Mouse (Mus musculus): Measurements from ENCODE around the gene Metap1d. TPM values are rescaled to one million over a fixed set of nuclear protein-coding genes. Genes with fewer than 3 reads are reported as not detected.

Gene Metap1d
- polyA plus RNA-seq, 1 experiment from 2014 or later, result 43.1 TPM

DNA sequence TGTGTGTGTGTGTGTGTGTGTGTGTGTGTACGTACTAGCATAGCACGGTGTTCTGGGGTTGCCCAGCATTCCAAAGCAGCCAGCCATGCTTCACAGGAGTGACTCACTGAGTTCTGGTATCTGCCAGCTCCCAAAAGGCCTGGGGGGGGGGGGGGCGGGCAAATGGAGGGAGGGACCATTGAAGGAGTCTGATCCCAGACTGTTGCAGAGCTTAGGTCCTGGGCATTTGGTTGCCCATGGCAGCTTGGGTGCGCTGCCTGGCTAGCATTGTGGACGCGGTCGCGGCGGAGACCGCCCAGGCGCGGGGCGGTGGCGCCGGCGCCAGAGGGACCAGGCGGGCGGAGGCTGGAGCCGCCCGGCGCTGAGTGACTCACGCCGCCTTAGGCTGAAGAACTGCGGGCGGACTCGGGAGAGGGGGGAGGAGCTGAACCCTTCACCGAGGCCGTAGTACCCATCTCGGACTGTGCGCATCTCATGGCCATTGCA is 89.8 kb downstream of the Metap1d start:
- Histone ChIP-seq H3K9me3 (ENCODE audit: control insufficient read depth, low read length) (no peaks in the 10 kb centered on the region), H3K36me3 (ENCODE audit: control insufficient read depth, insufficient read depth, low read length) (no peaks in the 10 kb centered on the region), H3K4me2 (ENCODE audit: low read length) (peak overlapping the region; percentile 53), H3K27ac (replicated peaks in 1 of 2; ENCODE audit: control insufficient read depth in 1 of 2, insufficient read depth in 1 of 2, low read depth in 2 of 2, low read length in 2 of 2) (no peak overlapping the region), H3K4me3 (ENCODE audit: control insufficient read depth in 1 of 2, insufficient read depth in 1 of 2, low read depth in 1 of 2, low read length in 2 of 2) (peak overlapping the region; percentile 0 to 13; a peak in 3 of 4 replicates), H3K4me1 (ENCODE audit: control insufficient read depth in 2 of 2, insufficient read depth in 2 of 2, low read length in 2 of 2) (peaks cover 7 to 31% of the 10 kb centered on the region in 2 experiments), H3K9ac (ENCODE audit: low read length) (no peak overlapping the region), H3K27me3 (ENCODE audit: control insufficient read depth, insufficient read depth, low read length) (peaks cover 93% of the 10 kb centered on the region)
- WGBS, result 1% methylated on average over 24 of the region's 30 CpGs
- peak; percentile 37; the same call in 1 of the 2 replicates for ATAC-seq (ENCODE audit: insufficient number of reproducible peaks, insufficient read depth, low FRiP score, low read depth)

GRCm38 (mm10) chr2:71543531-71543930 is 90.5 kb downstream of the Metap1d start:
- WGBS, result 4% methylated on average over 9 of the region's 9 CpGs
- no peaks in the 10 kb centered on the region for H3K36me3 ChIP-seq (ENCODE audit: control insufficient read depth, insufficient read depth, low read length)
- H3K4me2 ChIP-seq (ENCODE audit: low read length), result no peak overlapping the region
- H3K27me3 ChIP-seq (ENCODE audit: control insufficient read depth, insufficient read depth, low read length), result peaks cover 93% of the 10 kb centered on the region
- no peak for ATAC-seq (ENCODE audit: insufficient number of reproducible peaks, insufficient read depth, low FRiP score, low read depth)
- no peaks in the 10 kb centered on the region for H3K9me3 ChIP-seq (ENCODE audit: control insufficient read depth, low read length)
- no peak overlapping the region for H3K27ac ChIP-seq (replicated peaks in 1 of 2; ENCODE audit: control insufficient read depth in 1 of 2, insufficient read depth in 1 of 2, low read depth in 2 of 2, low read length in 2 of 2)
- no peak overlapping the region for H3K4me3 ChIP-seq (ENCODE audit: control insufficient read depth in 1 of 2, insufficient read depth in 1 of 2, low read depth in 1 of 2, low read length in 2 of 2)
- H3K9ac ChIP-seq (ENCODE audit: low read length), result no peak overlapping the region
- H3K4me1 ChIP-seq (ENCODE audit: control insufficient read depth in 2 of 2, insufficient read depth in 2 of 2, low read length in 2 of 2), result peaks cover 7 to 31% of the 10 kb centered on the region in 2 experiments

DNA sequence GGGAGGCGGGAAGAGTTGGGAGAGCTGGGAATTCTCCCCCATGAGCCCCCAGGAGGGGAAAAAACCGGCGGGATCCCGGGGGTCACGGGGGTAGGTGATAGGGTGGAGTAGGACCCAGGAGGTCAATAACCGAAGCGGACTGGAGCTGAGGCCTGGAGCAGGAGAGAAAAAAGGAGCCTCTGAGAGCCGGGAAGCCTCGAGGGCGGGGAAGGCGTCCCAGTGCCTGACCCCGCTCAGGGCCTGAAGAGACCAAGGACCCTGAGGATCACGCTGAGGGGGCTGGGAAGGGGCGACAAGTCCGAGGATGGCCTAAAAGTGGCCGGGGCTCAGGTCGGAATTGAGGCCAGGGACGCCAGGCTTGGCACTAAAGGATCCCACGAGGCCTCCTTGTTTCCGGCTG is 90.9 kb downstream of the Metap1d start:
- WGBS, result 4% methylated on average over 20 of the region's 20 CpGs
- H3K36me3 ChIP-seq (ENCODE audit: control insufficient read depth, insufficient read depth, low read length), result no peaks in the 10 kb centered on the region
- no peak overlapping the region for H3K9ac ChIP-seq (ENCODE audit: low read length)
- H3K9me3 ChIP-seq (ENCODE audit: control insufficient read depth, low read length), result no peaks in the 10 kb centered on the region
- H3K27me3 ChIP-seq (ENCODE audit: control insufficient read depth, insufficient read depth, low read length), result peaks cover 93% of the 10 kb centered on the region
- ATAC-seq (ENCODE audit: insufficient number of reproducible peaks, insufficient read depth, low FRiP score, low read depth), result no peak
- peaks cover 7 to 31% of the 10 kb centered on the region in 2 experiments for H3K4me1 ChIP-seq (ENCODE audit: control insufficient read depth in 2 of 2, insufficient read depth in 2 of 2, low read length in 2 of 2)
- H3K27ac ChIP-seq (replicated peaks in 1 of 2; ENCODE audit: control insufficient read depth in 1 of 2, insufficient read depth in 1 of 2, low read depth in 2 of 2, low read length in 2 of 2), result no peak overlapping the region
- H3K4me2 ChIP-seq (ENCODE audit: low read length), result peak overlapping the region; percentile 12; the same call in 1 of the 2 replicates
- H3K4me3 ChIP-seq (ENCODE audit: control insufficient read depth in 1 of 2, insufficient read depth in 1 of 2, low read depth in 1 of 2, low read length in 2 of 2), result peak overlapping the region in 1 of 2 experiments; percentile 7; a peak in 1 of 4 replicates

DNA sequence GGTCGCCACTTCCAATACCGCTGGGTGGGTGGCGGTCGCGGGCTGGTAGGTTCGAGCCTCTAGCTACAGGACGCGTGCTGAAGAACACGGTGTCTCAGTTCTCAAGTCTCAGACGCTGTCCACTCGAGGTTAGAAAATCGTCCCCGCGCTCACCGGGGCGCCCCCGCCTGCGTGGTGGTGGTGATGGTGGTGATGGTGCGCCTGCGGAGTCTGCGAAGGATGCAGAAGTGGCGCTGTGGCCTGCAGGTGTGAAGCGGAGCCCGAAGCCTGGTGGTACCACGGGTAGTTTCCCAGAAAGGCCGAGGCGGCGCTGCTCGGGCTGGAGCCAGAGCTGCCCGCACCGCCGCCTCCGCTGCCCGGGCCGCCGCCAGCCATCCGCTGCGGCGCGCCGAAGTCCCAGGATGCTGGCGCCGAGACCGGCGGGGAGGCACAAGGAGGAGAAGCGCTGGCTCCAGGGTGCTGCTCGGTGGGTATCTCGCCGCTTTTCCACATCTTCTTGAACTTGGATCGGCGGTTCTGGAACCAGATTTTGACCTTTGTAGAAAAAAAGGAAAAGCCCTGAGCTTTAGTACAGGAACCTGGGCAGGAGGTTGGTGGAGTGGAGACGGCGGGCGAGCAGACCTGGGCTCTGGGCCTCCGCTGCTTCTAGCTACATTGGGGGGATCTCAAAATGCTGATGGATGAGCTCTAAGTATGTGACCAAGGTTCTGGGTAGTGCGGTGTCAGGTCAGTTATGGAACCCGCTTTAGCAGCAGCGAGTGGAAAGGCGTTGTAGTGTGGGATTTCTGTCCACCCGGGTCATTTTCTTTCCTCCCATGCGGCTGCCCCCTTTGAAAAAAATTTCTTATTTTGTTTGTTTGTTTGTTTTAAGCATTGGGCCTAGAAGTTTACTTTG is 91.6 kb downstream of the Metap1d start:
- peak overlapping the region; percentile 81 for H3K4me2 ChIP-seq (ENCODE audit: low read length)
- no peak overlapping the region for H3K9ac ChIP-seq (ENCODE audit: low read length)

GRCm38 (mm10) chr2:71545401-71545881 is 92.4 kb downstream of the Metap1d start:
- no peaks in the 10 kb centered on the region for H3K36me3 ChIP-seq (ENCODE audit: control insufficient read depth, insufficient read depth, low read length)
- ATAC-seq (ENCODE audit: insufficient number of reproducible peaks, insufficient read depth, low FRiP score, low read depth), result no peak
- H3K4me3 ChIP-seq (ENCODE audit: control insufficient read depth in 1 of 2, insufficient read depth in 1 of 2, low read depth in 1 of 2, low read length in 2 of 2), result peak overlapping the region; percentile 43 to 46
- 2% methylated on average over 32 of the region's 32 CpGs for WGBS
- no peaks in the 10 kb centered on the region for H3K9me3 ChIP-seq (ENCODE audit: control insufficient read depth, low read length)
- no peak overlapping the region for H3K27ac ChIP-seq (replicated peaks in 1 of 2; ENCODE audit: control insufficient read depth in 1 of 2, insufficient read depth in 1 of 2, low read depth in 2 of 2, low read length in 2 of 2)
- no peak overlapping the region for H3K9ac ChIP-seq (ENCODE audit: low read length)
- H3K4me2 ChIP-seq (ENCODE audit: low read length), result peak overlapping the region; percentile 81
- peaks cover 7 to 31% of the 10 kb centered on the region in 2 experiments for H3K4me1 ChIP-seq (ENCODE audit: control insufficient read depth in 2 of 2, insufficient read depth in 2 of 2, low read length in 2 of 2)
- peaks cover 94% of the 10 kb centered on the region for H3K27me3 ChIP-seq (ENCODE audit: control insufficient read depth, insufficient read depth, low read length)

More for the DNA sequence above, 91.6 kb downstream of the Metap1d start:
- H3K27me3 ChIP-seq (ENCODE audit: control insufficient read depth, insufficient read depth, low read length), result peaks cover 93% of the 10 kb centered on the region
- WGBS, result 2% methylated on average over 61 of the region's 61 CpGs
- peaks cover 7 to 31% of the 10 kb centered on the region in 2 experiments for H3K4me1 ChIP-seq (ENCODE audit: control insufficient read depth in 2 of 2, insufficient read depth in 2 of 2, low read length in 2 of 2)
- no peaks in the 10 kb centered on the region for H3K36me3 ChIP-seq (ENCODE audit: control insufficient read depth, insufficient read depth, low read length)
- no peak for ATAC-seq (ENCODE audit: insufficient number of reproducible peaks, insufficient read depth, low FRiP score, low read depth)
- no peak overlapping the region for H3K27ac ChIP-seq (replicated peaks in 1 of 2; ENCODE audit: control insufficient read depth in 1 of 2, insufficient read depth in 1 of 2, low read depth in 2 of 2, low read length in 2 of 2)
- no peaks in the 10 kb centered on the region for H3K9me3 ChIP-seq (ENCODE audit: control insufficient read depth, low read length)
- H3K4me3 ChIP-seq (ENCODE audit: control insufficient read depth in 1 of 2, insufficient read depth in 1 of 2, low read depth in 1 of 2, low read length in 2 of 2), result peak overlapping the region in 1 of 2 experiments; percentile 7; a peak in 1 of 4 replicates

DNA sequence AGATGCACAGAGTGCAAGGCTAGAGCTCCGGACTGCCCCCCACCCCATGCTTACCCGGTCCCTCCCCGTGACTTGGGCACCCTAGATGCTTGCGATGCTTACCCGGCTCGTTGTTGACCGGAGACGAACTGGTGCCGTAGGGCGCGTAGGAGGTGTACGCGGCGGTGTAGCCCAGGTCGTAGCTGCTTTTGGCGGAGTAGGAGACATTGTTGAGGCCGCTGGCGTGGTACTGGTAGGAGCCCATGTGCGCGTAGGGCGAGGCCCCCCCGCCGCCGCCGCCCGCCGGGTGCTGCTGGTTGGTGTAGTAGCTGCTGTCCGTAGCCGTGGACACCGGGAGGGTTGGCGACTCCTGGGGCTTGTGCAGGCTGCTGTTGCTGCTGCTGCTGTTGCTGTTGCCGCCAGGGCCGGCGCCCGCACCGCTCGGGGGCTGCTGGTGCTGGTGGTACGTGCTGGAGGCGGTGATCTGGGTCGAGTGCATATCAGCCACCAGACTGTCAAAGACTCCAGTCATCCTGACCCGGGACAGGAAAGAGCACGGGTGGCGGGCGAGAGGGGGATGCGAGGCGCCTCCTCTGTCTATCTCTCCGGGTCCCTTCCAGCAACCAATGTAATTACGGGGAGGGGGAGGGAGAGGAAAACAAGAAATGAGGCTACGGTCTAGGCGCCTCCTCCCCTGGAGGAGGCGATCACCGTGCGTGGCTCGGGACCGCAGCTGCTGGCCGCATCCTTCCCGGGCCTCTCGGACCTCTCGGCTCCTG is 93.0 kb downstream of the Metap1d start:
- no peaks in the 10 kb centered on the region for H3K9me3 ChIP-seq (ENCODE audit: control insufficient read depth, low read length)
- peaks cover 7 to 25% of the 10 kb centered on the region in 2 experiments for H3K4me1 ChIP-seq (ENCODE audit: control insufficient read depth in 2 of 2, insufficient read depth in 2 of 2, low read length in 2 of 2)
- H3K27me3 ChIP-seq (ENCODE audit: control insufficient read depth, insufficient read depth, low read length), result peaks cover 93% of the 10 kb centered on the region
- 0 out of 2 replicates have a peak overlapping the region, but pooled peaks have one; percentile 12 for H3K9ac ChIP-seq (ENCODE audit: low read length)
- no peak for ATAC-seq (ENCODE audit: insufficient number of reproducible peaks, insufficient read depth, low FRiP score, low read depth)
- H3K36me3 ChIP-seq (ENCODE audit: control insufficient read depth, insufficient read depth, low read length), result no peaks in the 10 kb centered on the region
- H3K27ac ChIP-seq (replicated peaks in 1 of 2; ENCODE audit: control insufficient read depth in 1 of 2, insufficient read depth in 1 of 2, low read depth in 2 of 2, low read length in 2 of 2), result no peak overlapping the region
- peak overlapping the region; percentile 43 to 46 for H3K4me3 ChIP-seq (ENCODE audit: control insufficient read depth in 1 of 2, insufficient read depth in 1 of 2, low read depth in 1 of 2, low read length in 2 of 2)
- H3K4me2 ChIP-seq (ENCODE audit: low read length), result peak overlapping the region; percentile 81
- WGBS, result 1% methylated on average over 59 of the region's 59 CpGs

DNA sequence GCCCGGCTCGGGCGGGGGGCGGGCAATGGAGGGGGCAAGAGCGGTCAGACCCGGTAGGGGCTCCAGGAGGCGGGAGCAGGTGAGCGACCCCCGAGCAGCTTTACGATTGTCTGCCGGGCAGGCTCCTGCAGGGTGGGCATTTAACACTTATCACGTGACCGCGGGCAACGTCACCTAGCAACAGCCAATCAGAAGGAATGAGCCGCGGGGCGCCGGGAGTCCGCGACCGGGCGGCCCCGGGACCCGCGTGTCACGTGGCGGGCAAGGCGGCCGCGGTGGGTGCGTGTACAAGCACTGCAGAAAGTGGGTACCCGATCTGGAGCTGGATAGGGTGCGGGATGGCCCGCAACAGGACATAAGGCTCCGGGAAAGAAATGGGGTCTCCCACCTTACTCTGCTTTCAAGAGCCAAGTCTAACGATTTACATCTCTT is 93.6 kb downstream of the Metap1d start, which contains the start of gene Dlx2:
Dlx2 (minus strand) TSS at position 115 of the 432 bp plus-strand sequence.
- peak within 1 kb of the TSS; percentile 81 for H3K4me2 ChIP-seq (ENCODE audit: low read length)
- H3K4me1 ChIP-seq (ENCODE audit: control insufficient read depth in 2 of 2, insufficient read depth in 2 of 2, low read length in 2 of 2), result peaks cover 9 to 21% of the 10 kb centered on the region in 2 experiments
- no peak for ATAC-seq (ENCODE audit: insufficient number of reproducible peaks, insufficient read depth, low FRiP score, low read depth)
- no peaks in the 10 kb centered on the region for H3K36me3 ChIP-seq (ENCODE audit: control insufficient read depth, insufficient read depth, low read length)
- H3K9ac ChIP-seq (ENCODE audit: low read length), result 0 out of 2 replicates have a peak within 1 kb of the TSS, but pooled peaks have one; percentile 12
- 1% methylated on average over 37 of the region's 37 CpGs for WGBS
- H3K4me3 ChIP-seq (ENCODE audit: control insufficient read depth in 1 of 2, insufficient read depth in 1 of 2, low read depth in 1 of 2, low read length in 2 of 2), result peak within 1 kb of the TSS; percentile 43 to 46
- no peaks in the 10 kb centered on the region for H3K9me3 ChIP-seq (ENCODE audit: control insufficient read depth, low read length)
- peaks cover 93% of the 10 kb centered on the region for H3K27me3 ChIP-seq (ENCODE audit: control insufficient read depth, insufficient read depth, low read length)
- no peak within 1 kb of the TSS for H3K27ac ChIP-seq (replicated peaks in 1 of 2; ENCODE audit: control insufficient read depth in 1 of 2, insufficient read depth in 1 of 2, low read depth in 2 of 2, low read length in 2 of 2)

Measured in heart, embryonic 14.5 days (tissue).